Comparison of ENCODE assay signal across 9 mouse cellular contexts in the genomic region with DNA sequence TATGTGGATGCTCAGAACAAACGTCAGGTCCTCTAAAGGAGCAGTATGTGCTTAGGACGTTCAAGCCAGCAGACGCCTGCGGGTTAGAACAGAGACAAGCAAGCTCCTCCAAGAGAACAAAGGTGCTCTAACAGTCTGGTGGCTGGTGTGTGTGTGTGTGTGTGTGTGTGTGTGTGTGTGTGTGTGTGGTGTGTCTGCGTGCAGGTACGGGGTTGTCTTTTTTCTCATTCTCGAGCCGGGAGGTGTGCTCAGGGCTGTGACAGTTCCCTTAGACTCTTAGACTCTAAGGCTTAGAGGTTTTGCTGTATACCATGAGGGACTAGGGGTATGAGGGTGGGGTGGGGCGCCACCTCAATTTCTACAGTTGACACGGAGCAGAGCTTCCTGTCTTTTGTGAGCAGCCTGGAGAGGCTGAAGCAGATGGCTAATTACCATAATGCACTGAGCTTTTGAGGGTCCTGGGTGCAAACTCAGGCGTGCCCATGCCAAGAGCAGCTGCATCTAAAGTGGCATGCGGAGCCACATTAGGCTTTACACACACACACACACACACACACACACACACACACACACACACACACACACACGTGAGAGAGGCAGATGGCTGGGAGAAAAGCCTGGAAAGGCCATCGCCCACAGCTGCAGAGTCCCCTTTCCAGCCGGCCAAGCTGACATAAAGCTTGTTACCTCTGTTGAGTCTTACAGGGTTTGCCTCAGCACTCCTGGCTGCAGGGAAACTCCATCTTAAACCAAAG.
DNase-seq lines count a peak whose midpoint lies in the region; ATAC-seq lines count a peak whose summit lies in the region.
"Had no signal": no experiment of that assay in that cellular context is flagged by ENCODE, and none has a peak within 500 bp of the region (broad histone marks: within the 10 kb centered on the region; RNA-seq: fewer than 3 reads in every experiment).

No protein-coding gene starts in this region.

- no peaks in the 10 kb centered on the region for H3K36me3 ChIP-seq in limb, embryonic 11.5 days (ENCODE audit: control insufficient read depth, insufficient read depth, low read length)
- no peaks in the 10 kb centered on the region for H3K36me3 ChIP-seq in limb, embryonic 10.5 days
- H3K36me3 ChIP-seq in forebrain, embryonic 14.5 days (ENCODE audit: control insufficient read depth, insufficient read depth, low read length), result no peaks in the 10 kb centered on the region
- no peaks in the 10 kb centered on the region for H3K36me3 ChIP-seq in midbrain, embryonic 12.5 days
- H3K36me3 ChIP-seq: lung, embryonic 15.5 days had no signal

- H3K9me3 ChIP-seq in limb, embryonic 11.5 days (ENCODE audit: control insufficient read depth, low read length), result no peaks in the 10 kb centered on the region
- no peaks in the 10 kb centered on the region for H3K9me3 ChIP-seq in limb, embryonic 10.5 days (replicated peaks)
- no peaks in the 10 kb centered on the region for H3K9me3 ChIP-seq in forebrain, embryonic 14.5 days (replicated peaks; ENCODE audit: control insufficient read depth, low read length)
- no peaks in the 10 kb centered on the region for H3K9me3 ChIP-seq in midbrain, embryonic 12.5 days
- H3K9me3 ChIP-seq: lung, embryonic 15.5 days had no signal

- no peak overlapping the region for H3K4me2 ChIP-seq in limb, embryonic 11.5 days (ENCODE audit: low read depth, severe bottlenecking)
- no peak overlapping the region for H3K4me2 ChIP-seq in forebrain, embryonic 14.5 days (ENCODE audit: low read length)
- H3K4me2 ChIP-seq in midbrain, embryonic 12.5 days (replicated peaks), result no peak overlapping the region
- H3K4me2 ChIP-seq: lung, embryonic 15.5 days had no signal

- WGBS in limb, embryonic 11.5 days, result 71% methylated on average over 15 of the region's 15 CpGs
- WGBS in limb, embryonic 10.5 days, result 74% methylated on average over 14 of the region's 15 CpGs
- WGBS in forebrain, embryonic 14.5 days, result 46% methylated on average over 15 of the region's 15 CpGs
- 59% methylated on average over 14 of the region's 15 CpGs for WGBS in midbrain, embryonic 12.5 days

- H3K9ac ChIP-seq in limb, embryonic 11.5 days (ENCODE audit: low read length), result no peak overlapping the region
- no peak overlapping the region for H3K9ac ChIP-seq in forebrain, embryonic 14.5 days (ENCODE audit: low read length)
- no peak overlapping the region for H3K9ac ChIP-seq in midbrain, embryonic 12.5 days (replicated peaks)
- H3K9ac ChIP-seq: lung, embryonic 15.5 days had no signal

- H3K4me1 ChIP-seq in limb, embryonic 11.5 days (ENCODE audit: control insufficient read depth, insufficient read depth, low read length), result no peaks in the 10 kb centered on the region
- peaks cover 8% of the 10 kb centered on the region for H3K4me1 ChIP-seq in limb, embryonic 10.5 days
- H3K4me1 ChIP-seq in forebrain, embryonic 14.5 days (ENCODE audit: control insufficient read depth, insufficient read depth, low read length), result no peaks in the 10 kb centered on the region
- 0 out of 2 replicates have a peak, but pooled peaks cover 6% of the 10 kb centered on the region for H3K4me1 ChIP-seq in midbrain, embryonic 12.5 days

- no peak overlapping the region for H3K27ac ChIP-seq in limb, embryonic 11.5 days (replicated peaks; ENCODE audit: low read depth, low read length)
- H3K27ac ChIP-seq in limb, embryonic 10.5 days, result no peak overlapping the region
- peak overlapping the region; percentile 78 for H3K27ac ChIP-seq in forebrain, embryonic 14.5 days (ENCODE audit: low read depth, low read length)
- H3K27ac ChIP-seq in midbrain, embryonic 12.5 days (replicated peaks), result 0 out of 2 replicates have a peak overlapping the region, but pooled peaks have one; percentile 7
- H3K27ac ChIP-seq: lung, embryonic 15.5 days had no signal

- intact Hi-C loops in heart, postnatal 14 days (cut with DNase I), result no loop called here

- no peaks in the 10 kb centered on the region for H3K27me3 ChIP-seq in limb, embryonic 11.5 days (ENCODE audit: control insufficient read depth, insufficient read depth, low read length)
- no peaks in the 10 kb centered on the region for H3K27me3 ChIP-seq in limb, embryonic 10.5 days (ENCODE audit: low read depth, poor library complexity, severe bottlenecking)
- H3K27me3 ChIP-seq in forebrain, embryonic 14.5 days (replicated peaks; ENCODE audit: control insufficient read depth, insufficient read depth, low read length), result no peaks in the 10 kb centered on the region
- peaks cover 57% of the 10 kb centered on the region for H3K27me3 ChIP-seq in midbrain, embryonic 12.5 days
- H3K27me3 ChIP-seq: lung, embryonic 15.5 days; Patski had no signal

- DNase-seq in limb, embryonic 11.5 days (ENCODE audit: low spot score), result no peak
- no peak for DNase-seq in limb, embryonic 10.5 days (ENCODE audit: low spot score)
- peak; percentile 92 for DNase-seq in forebrain, embryonic 14.5 days (ENCODE audit: low spot score)
- peak; percentile 69 for DNase-seq in thymus, postnatal 14 days
- DNase-seq in heart, postnatal 14 days, result no peak
- DNase-seq in urinary bladder, adult 2 months (ENCODE audit: low spot score), result no peak

- H3K4me3 ChIP-seq in limb, embryonic 11.5 days (ENCODE audit: low read depth, low read length), result no peak overlapping the region
- no peak overlapping the region for H3K4me3 ChIP-seq in limb, embryonic 10.5 days
- no peak overlapping the region for H3K4me3 ChIP-seq in forebrain, embryonic 14.5 days (ENCODE audit: low read depth, low read length)
- no peak overlapping the region for H3K4me3 ChIP-seq in midbrain, embryonic 12.5 days
- H3K4me3 ChIP-seq: lung, embryonic 15.5 days had no signal

- ATAC-seq in limb, embryonic 11.5 days (ENCODE audit: insufficient number of reproducible peaks, low FRiP score, low TSS enrichment, low read depth), result 0 out of 2 replicates have a peak, but pooled peaks have one; percentile 24
- peak; percentile 94 for ATAC-seq in forebrain, embryonic 14.5 days
- ATAC-seq in midbrain, embryonic 12.5 days (ENCODE audit: low FRiP score, low read depth), result peak; percentile 89
- ATAC-seq: Patski had no signal

Comparison
In these comparisons a context has a peak if more than half of its experiments do, and no peak if none do; other contexts are left out.
1. ATAC-seq: peak in every context shown above with its lines; median percentile 94 in forebrain, embryonic 14.5 days; 89 in midbrain, embryonic 12.5 days; 24 in limb, embryonic 11.5 days.
2. DNase-seq: peak in forebrain, embryonic 14.5 days (single experiment) and thymus, postnatal 14 days (single experiment); none in limb, embryonic 11.5 days (single experiment), limb, embryonic 10.5 days (single experiment), heart, postnatal 14 days (0 of 2) and urinary bladder, adult 2 months (single experiment).
3. H3K27ac ChIP-seq: peak in forebrain, embryonic 14.5 days (single experiment) and midbrain, embryonic 12.5 days (single experiment); none in limb, embryonic 11.5 days (single experiment) and limb, embryonic 10.5 days (single experiment).